Mouse (Mus musculus) MEL (cell line): ENCODE data around the gene Braf. TPM values are rescaled to one million over a fixed set of nuclear protein-coding genes. Genes with fewer than 3 reads are reported as not detected.

Source experiments
- DNase-seq: peaks from one replicate; pipeline ENCODE4 v3.0.0; 2011; ENCODE audit warnings: low read depth, low spot score
- H3K27ac ChIP-seq: 2 replicates; pipeline ENCODE4 v1.5.1; 2012; ENCODE audit warnings: low read depth, mild to moderate bottlenecking, control low read depth, low read length, moderate library complexity; ENCODE audit not compliant: control insufficient read depth
- H3K27me3 ChIP-seq, 2 experiments: fragments of 150-350 bp in 1 of 2; sonication (generic) in 1 of 2; 2 replicates each; pipeline ENCODE4 v1.6.1; 2012; ENCODE audit warnings: low read length in 2 of 2, mild to moderate bottlenecking in 2 of 2, improper control_type of control experiment in 1 of 2, moderate library complexity in 1 of 2; ENCODE audit not compliant: insufficient read depth in 2 of 2, control insufficient read depth in 1 of 2
- H3K36me3 ChIP-seq, 2 experiments: 2 replicates each; pipeline ENCODE4 v1.6.1; 2012 to 2014; ENCODE audit warnings: low read length in 2 of 2, improper control_type of control experiment in 1 of 2, inconsistent platforms in 1 of 2, mild to moderate bottlenecking in 1 of 2; ENCODE audit not compliant: insufficient read depth in 2 of 2, control insufficient read depth in 1 of 2
- H3K4me1 ChIP-seq, 2 experiments: fragments of 150-350 bp in 1 of 2; sonication (generic) in 1 of 2; 2 replicates each; pipeline ENCODE4 v1.6.1; 2012; ENCODE audit warnings: low read length in 2 of 2, improper control_type of control experiment in 1 of 2, mild to moderate bottlenecking in 1 of 2; ENCODE audit not compliant: insufficient read depth in 2 of 2, control insufficient read depth in 1 of 2
- H3K4me3 ChIP-seq, 2 experiments: fragments of 150-350 bp in 1 of 2; sonication (generic) in 1 of 2; 2 replicates each; pipeline ENCODE4 v1.5.1; 2012; ENCODE audit warnings: low read depth in 2 of 2, low read length in 2 of 2, mild to moderate bottlenecking in 2 of 2, moderate library complexity in 2 of 2, control low read depth in 1 of 2, improper control_type of control experiment in 1 of 2; ENCODE audit not compliant: control insufficient read depth in 1 of 2, insufficient read depth in 1 of 2
- H3K79me2 ChIP-seq: 2 replicates; pipeline ENCODE4 v1.6.1; 2012; ENCODE audit warnings: mild to moderate bottlenecking, low read length, moderate library complexity; ENCODE audit not compliant: control insufficient read depth, poor library complexity, insufficient read depth
- H3K9ac ChIP-seq: 2 replicates; pipeline ENCODE4 v1.6.1; 2012; ENCODE audit warnings: low read depth, mild to moderate bottlenecking, control low read depth, low read length, moderate library complexity; ENCODE audit not compliant: control insufficient read depth, poor library complexity, severe bottlenecking
- H3K9me3 ChIP-seq: fragments of 150-350 bp; sonication (generic); replicated peaks from 2 replicates; pipeline ENCODE4 v1.6.1; 2012; ENCODE audit warnings: mild to moderate bottlenecking, low read length, improper control_type of control experiment, moderate library complexity; ENCODE audit not compliant: insufficient read depth
- BHLHE40 ChIP-seq: IDR thresholded peaks from 2 replicates; pipeline ENCODE4 v1.6.1; 2012; ENCODE audit warnings: low read depth, mild to moderate bottlenecking, inconsistent platforms, low read length, improper control_type of control experiment, borderline replicate concordance
- CHD1 ChIP-seq: IDR thresholded peaks from 2 replicates; pipeline ENCODE4 v1.6.1; 2012; ENCODE audit warnings: low read depth, mild to moderate bottlenecking, inconsistent platforms, low read length, improper control_type of control experiment
- CTCF ChIP-seq, 3 experiments: IDR thresholded peaks in 2 of 3; conservative IDR thresholded peaks in 1 of 3; 2 replicates each; pipeline ENCODE4 v1.5.1; 2011 to 2012; ENCODE audit warnings: low read length in 3 of 3, low read depth in 2 of 3, mild to moderate bottlenecking in 2 of 3, improper control_type of control experiment in 1 of 3, inconsistent platforms in 1 of 3, mixed read lengths in 1 of 3, moderate library complexity in 1 of 3; ENCODE audit not compliant: control insufficient read depth in 1 of 3, insufficient read depth in 1 of 3, poor library complexity in 1 of 3, severe bottlenecking in 1 of 3
- E2F4 ChIP-seq: IDR thresholded peaks from 2 replicates; pipeline ENCODE4 v1.6.1; 2011; ENCODE audit warnings: low read depth, low read length, improper control_type of control experiment, borderline replicate concordance
- ELF1 ChIP-seq: IDR thresholded peaks from 2 replicates; pipeline ENCODE4 v1.6.1; 2014; ENCODE audit warnings: low read depth, mild to moderate bottlenecking, inconsistent platforms, low read length, improper control_type of control experiment, moderate library complexity
- GABPA ChIP-seq: IDR thresholded peaks from 2 replicates; pipeline ENCODE4 v1.6.1; 2012; ENCODE audit warnings: low read depth, mild to moderate bottlenecking, inconsistent platforms, low read length, improper control_type of control experiment, moderate library complexity
- GATA1 ChIP-seq: IDR thresholded peaks from 2 replicates; pipeline ENCODE4 v1.6.1; 2011; ENCODE audit warnings: low read depth, low read length, improper control_type of control experiment
- HCFC1 ChIP-seq: IDR thresholded peaks from 2 replicates; pipeline ENCODE4 v1.6.1; 2012; ENCODE audit warnings: low read depth, mild to moderate bottlenecking, inconsistent platforms, low read length, improper control_type of control experiment, moderate library complexity
- JUND ChIP-seq: IDR thresholded peaks from 2 replicates; pipeline ENCODE4 v1.6.1; 2011; ENCODE audit warnings: low read depth, mild to moderate bottlenecking, improper control_type of control experiment, low read length
- KAT2A ChIP-seq: conservative IDR thresholded peaks from 2 replicates; pipeline ENCODE4 v1.6.1; 2012; ENCODE audit warnings: low read depth, low read length, improper control_type of control experiment, inconsistent platforms
- MAFK ChIP-seq: IDR thresholded peaks from 2 replicates; pipeline ENCODE4 v1.6.1; 2011; ENCODE audit warnings: low read depth, mild to moderate bottlenecking, low read length, improper control_type of control experiment, borderline replicate concordance
- MAX ChIP-seq: IDR thresholded peaks from 2 replicates; pipeline ENCODE4 v1.6.1; 2011; ENCODE audit warnings: low read length, improper control_type of control experiment
- MAZ ChIP-seq: IDR thresholded peaks from 2 replicates; pipeline ENCODE4 v1.6.1; 2012; ENCODE audit warnings: low read depth, mild to moderate bottlenecking, inconsistent platforms, low read length, improper control_type of control experiment
- MEF2A ChIP-seq: IDR thresholded peaks from 2 replicates; pipeline ENCODE4 v1.6.1; 2014; ENCODE audit warnings: low read depth, mild to moderate bottlenecking, inconsistent platforms, low read length, improper control_type of control experiment; ENCODE audit not compliant: poor library complexity, insufficient replicate concordance, severe bottlenecking; ENCODE audit errors: extremely low read depth
- MYB ChIP-seq: IDR thresholded peaks from 2 replicates; pipeline ENCODE4 v1.6.1; 2011; ENCODE audit warnings: mild to moderate bottlenecking, low read depth, low read length, improper control_type of control experiment
- MYC ChIP-seq: IDR thresholded peaks from 2 replicates; pipeline ENCODE4 v1.6.1; 2011; ENCODE audit warnings: low read depth, mild to moderate bottlenecking, low read length, improper control_type of control experiment, moderate library complexity
- NRF1 ChIP-seq: IDR thresholded peaks from 2 replicates; pipeline ENCODE4 v1.6.1; 2014; ENCODE audit warnings: low read depth, mild to moderate bottlenecking, inconsistent platforms, low read length, improper control_type of control experiment, moderate library complexity; ENCODE audit not compliant: poor library complexity, insufficient read depth, severe bottlenecking
- POLR2AphosphoS5 ChIP-seq: IDR thresholded peaks from 2 replicates; pipeline ENCODE4 v1.6.1; 2012; ENCODE audit warnings: low read depth, borderline replicate concordance, mild to moderate bottlenecking, inconsistent platforms, low read length, moderate library complexity, mixed read lengths
- RAD21 ChIP-seq: IDR thresholded peaks from 2 replicates; pipeline ENCODE4 v1.6.1; 2011; ENCODE audit warnings: mild to moderate bottlenecking, low read depth, low read length, improper control_type of control experiment
- RCOR1 ChIP-seq: IDR thresholded peaks from 2 replicates; pipeline ENCODE4 v1.6.1; 2012; ENCODE audit warnings: low read depth, mild to moderate bottlenecking, inconsistent platforms, low read length, improper control_type of control experiment
- SMC3 ChIP-seq: IDR thresholded peaks from 2 replicates; pipeline ENCODE4 v1.6.1; 2011; ENCODE audit warnings: low read depth, low read length, improper control_type of control experiment
- TBP ChIP-seq: IDR thresholded peaks from 2 replicates; pipeline ENCODE4 v1.8.0; 2011; ENCODE audit warnings: low read depth, low read length, improper control_type of control experiment
- TCF12 ChIP-seq: IDR thresholded peaks from 2 replicates; pipeline ENCODE4 v1.6.1; 2014; ENCODE audit warnings: low read depth, mild to moderate bottlenecking, inconsistent platforms, low read length, improper control_type of control experiment, moderate library complexity
- UBTF ChIP-seq: IDR thresholded peaks from 2 replicates; pipeline ENCODE4 v1.6.1; 2012; ENCODE audit warnings: low read depth, mild to moderate bottlenecking, inconsistent platforms, low read length, improper control_type of control experiment, moderate library complexity, borderline replicate concordance; ENCODE audit not compliant: insufficient read depth
- USF2 ChIP-seq, 2 experiments: IDR thresholded peaks; 2 replicates each; pipeline ENCODE4 v1.6.1; 2011 to 2012; ENCODE audit warnings: improper control_type of control experiment in 2 of 2, low read length in 2 of 2, borderline replicate concordance in 1 of 2, inconsistent platforms in 1 of 2, low read depth in 1 of 2, mild to moderate bottlenecking in 1 of 2; ENCODE audit not compliant: insufficient read depth in 1 of 2
- ZKSCAN1 ChIP-seq: IDR thresholded peaks from 2 replicates; pipeline ENCODE4 v1.6.1; 2012; ENCODE audit warnings: low read depth, mild to moderate bottlenecking, inconsistent platforms, low read length, improper control_type of control experiment, moderate library complexity
- ZNF384 ChIP-seq: IDR thresholded peaks from 2 replicates; pipeline ENCODE4 v1.6.1; 2012; ENCODE audit warnings: low read depth, mild to moderate bottlenecking, inconsistent platforms, low read length, improper control_type of control experiment
- polyA plus RNA-seq, 2 experiments: library from polyadenylated mRNA; stranded (reverse) in 1 of 2; unstranded in 1 of 2; fragments of >175 nt in 1 of 2; fragments of >200 nt in 1 of 2; gene quantifications; 2 replicates each; pipeline versions ENCODE4 v1.2.1 to v1.2.4; 2012; ENCODE audit warnings: low replicate concordance in 2 of 2, low read depth in 1 of 2; ENCODE audit not compliant: insufficient read length in 2 of 2, insufficient read depth in 1 of 2, missing spikeins in 1 of 2
- total RNA-seq: library from RNA; depleted of rRNA; stranded (reverse); fragments of 300-350 nt; gene quantifications from 2 replicates; pipeline ENCODE4 v1.2.3, GENCODE M21; 2012

Gene Braf
- total and polyA plus RNA-seq, 3 experiments = 6.3 to 8.4 TPM; not detected in 1

DNA sequence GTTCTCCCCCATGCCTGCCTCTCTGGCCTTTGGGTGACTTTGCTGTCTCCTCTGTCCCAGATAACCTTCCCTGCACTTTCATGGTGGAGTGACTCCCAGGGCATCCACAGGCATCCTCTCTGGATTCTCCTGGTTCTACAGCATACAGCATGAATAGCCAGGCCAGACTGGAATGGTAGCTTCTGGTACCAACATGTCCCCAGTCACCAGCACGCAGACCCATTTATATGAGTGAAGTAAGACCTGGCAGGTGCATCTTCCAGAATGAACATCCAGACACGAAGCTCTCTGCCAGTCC, 169.7 kb downstream of the Braf start:
- DNase-seq = no peak
- H3K27ac ChIP-seq = no peak overlapping the region
- no peak overlapping the region for H3K9ac ChIP-seq
- H3K4me3 ChIP-seq = no peak overlapping the region
- no peaks in the 10 kb centered on the region for H3K79me2 ChIP-seq
- no peaks in the 10 kb centered on the region for H3K36me3 ChIP-seq
- H3K4me1 ChIP-seq = no peaks in the 10 kb centered on the region
- no peak for TF ChIP-seq TCF12
- no peak for TF ChIP-seq RAD21
- TF ChIP-seq MAFK = no peak
- no peak for TF ChIP-seq CHD1
- no peak for TF ChIP-seq MAZ
- no peak for TF ChIP-seq GABPA
- TF ChIP-seq E2F4 = no peak
- no peak for TF ChIP-seq GATA1
- TF ChIP-seq ZNF384 = no peak
- no peak for TF ChIP-seq MYC
- TF ChIP-seq ELF1 = no peak
- no peak for TF ChIP-seq TBP
- no peak for TF ChIP-seq MYB
- no peak for TF ChIP-seq NRF1
- no peak for TF ChIP-seq ZKSCAN1
- TF ChIP-seq BHLHE40 = no peak
- TF ChIP-seq, all 39 proteins: peak for 0
- peaks cover 0 to 4% of the 10 kb centered on the region in 2 experiments; a peak in 3 of 4 replicates for H3K27me3 ChIP-seq
- H3K9me3 ChIP-seq = no peaks in the 10 kb centered on the region

DNA sequence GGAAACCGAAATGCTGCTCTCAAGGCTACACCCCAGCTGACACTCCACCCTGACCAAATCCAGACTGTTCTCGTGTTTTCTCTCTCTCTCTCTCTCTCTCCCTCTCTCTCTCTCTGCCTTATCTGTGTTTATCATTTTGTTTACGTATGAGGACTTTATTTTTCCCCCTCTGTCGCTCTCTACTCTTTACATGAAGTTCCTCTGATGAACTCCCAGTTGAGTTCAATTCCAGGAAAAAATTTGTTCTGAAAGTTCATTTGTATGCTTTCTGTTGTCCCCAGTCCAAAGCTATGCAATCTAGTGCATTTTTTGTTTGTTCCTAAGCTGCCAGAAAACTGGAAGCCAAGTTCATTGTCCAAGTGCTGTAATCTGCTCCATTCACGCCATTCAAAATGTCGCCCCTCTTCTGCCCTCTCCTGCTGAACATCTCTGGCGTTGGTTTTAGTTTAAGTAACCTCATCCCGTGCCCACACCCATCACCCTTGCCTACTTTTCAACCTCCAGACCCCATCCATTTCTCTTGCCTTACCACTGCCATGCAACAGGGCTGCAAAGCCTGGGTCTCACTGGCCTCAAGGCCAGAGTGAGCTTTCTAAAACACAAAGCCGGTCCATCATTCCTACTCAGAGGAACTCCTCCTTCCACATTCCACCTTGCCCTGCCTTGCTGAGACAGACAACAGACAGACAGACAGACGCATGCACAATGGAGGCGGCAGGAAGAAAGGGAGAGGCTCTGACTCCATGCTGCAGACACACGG, 170.2 kb downstream of the Braf start:
- H3K27me3 ChIP-seq = peaks cover 0 to 4% of the 10 kb centered on the region in 2 experiments; a peak in 3 of 4 replicates
- H3K79me2 ChIP-seq = no peaks in the 10 kb centered on the region
- DNase-seq = no peak
- H3K4me3 ChIP-seq = no peak overlapping the region
- TF ChIP-seq POLR2AphosphoS5 = no peak
- TF ChIP-seq UBTF = no peak
- no peak for TF ChIP-seq JUND
- TF ChIP-seq SMC3 = no peak
- no peak for TF ChIP-seq RCOR1
- no peak for TF ChIP-seq MAFK
- TF ChIP-seq USF2 (IDR thresholded peaks at IDR 0.05; ENCODE audit: borderline replicate concordance in 1 of 2, insufficient read depth in 1 of 2, low read depth in 1 of 2, low read length in 2 of 2) = no peak
- no peak for TF ChIP-seq HCFC1
- TF ChIP-seq MAX = no peak
- TF ChIP-seq MAZ = no peak
- TF ChIP-seq NRF1 = no peak
- no peak for TF ChIP-seq TCF12
- TF ChIP-seq KAT2A = no peak
- TF ChIP-seq MEF2A = no peak
- TF ChIP-seq CTCF (IDR thresholded peaks at IDR 0.05 in 2 of 3, conservative IDR thresholded peaks at IDR 0.05 in 1 of 3; ENCODE audit: control insufficient read depth in 1 of 3, insufficient read depth in 1 of 3, low read depth in 2 of 3, low read length in 3 of 3, poor library complexity in 1 of 3, severe bottlenecking in 1 of 3) = no peak
- TF ChIP-seq GABPA = no peak
- TF ChIP-seq TBP = no peak
- H3K9me3 ChIP-seq = no peaks in the 10 kb centered on the region
- H3K4me1 ChIP-seq = no peaks in the 10 kb centered on the region
- no peak overlapping the region for H3K27ac ChIP-seq
- H3K36me3 ChIP-seq = no peaks in the 10 kb centered on the region
- H3K9ac ChIP-seq = no peak overlapping the region
